Mouse (Mus musculus) ES-E14 (cell line): ENCODE results near the gene Ptprj. TPM values are rescaled to one million over a fixed set of nuclear protein-coding genes. Genes with fewer than 3 reads are reported as not detected.

Source experiments
- DNase-seq: peaks from one replicate; pipeline ENCODE4 v3.0.0-alpha.2; 2013; ENCODE audit warnings: low read depth, low spot score
- H3K27ac ChIP-seq: 2 replicates; pipeline ENCODE4 v1.5.1; 2012; ENCODE audit warnings: low read depth, mild to moderate bottlenecking, low read length, moderate library complexity, mixed read lengths; ENCODE audit not compliant: poor library complexity, insufficient read depth, severe bottlenecking
- H3K36me3 ChIP-seq: 2 replicates; pipeline ENCODE4 v1.6.1; 2012; ENCODE audit warnings: mild to moderate bottlenecking, low read length, moderate library complexity, mixed read lengths; ENCODE audit not compliant: control insufficient read depth, poor library complexity, insufficient read depth, severe bottlenecking
- H3K4me1 ChIP-seq, 2 experiments: fragments of 150-350 bp in 1 of 2; sonication (generic) in 1 of 2; 2 replicates each; pipeline ENCODE4 v1.6.1; 2012; ENCODE audit warnings: low read length in 2 of 2, mild to moderate bottlenecking in 1 of 2, mixed read lengths in 1 of 2; ENCODE audit not compliant: control insufficient read depth in 2 of 2, insufficient read depth in 2 of 2, poor library complexity in 1 of 2
- H3K4me3 ChIP-seq, 2 experiments: fragments of 150-350 bp in 1 of 2; sonication (generic) in 1 of 2; 2 replicates each; pipeline ENCODE4 v1.5.1; 2012; ENCODE audit warnings: low read length in 2 of 2, low read depth in 1 of 2, mild to moderate bottlenecking in 1 of 2, mixed read lengths in 1 of 2; ENCODE audit not compliant: insufficient read depth in 1 of 2, poor library complexity in 1 of 2, severe bottlenecking in 1 of 2
- H3K9ac ChIP-seq: 2 replicates; pipeline ENCODE4 v1.6.1; 2012; ENCODE audit warnings: low read depth, mild to moderate bottlenecking, low read length, mixed read lengths; ENCODE audit not compliant: poor library complexity, insufficient read depth, severe bottlenecking
- H3K9me3 ChIP-seq: fragments of 150-350 bp; sonication (generic); 2 replicates; pipeline ENCODE4 v1.6.1; 2012; ENCODE audit warnings: low read depth, mild to moderate bottlenecking, low read length; ENCODE audit not compliant: control insufficient read depth, insufficient read depth
- CHD2 ChIP-seq: IDR thresholded peaks from 2 replicates; pipeline ENCODE4 v1.6.1; 2014; ENCODE audit warnings: mild to moderate bottlenecking, low read depth, low read length, inconsistent platforms
- HCFC1 ChIP-seq: IDR thresholded peaks from 2 replicates; pipeline ENCODE4 v1.6.1; 2012; ENCODE audit warnings: low read length, inconsistent platforms, borderline replicate concordance; ENCODE audit not compliant: insufficient read depth
- MAFK ChIP-seq: IDR thresholded peaks from 2 replicates; pipeline ENCODE4 v1.6.1; 2014; ENCODE audit warnings: mild to moderate bottlenecking, low read depth, low read length, inconsistent platforms; ENCODE audit not compliant: insufficient read depth
- ZC3H11A ChIP-seq: IDR thresholded peaks from 2 replicates; pipeline ENCODE4 v1.6.1; 2012; ENCODE audit warnings: low read depth, mild to moderate bottlenecking, inconsistent platforms, low read length, borderline replicate concordance
- ZNF384 ChIP-seq: IDR thresholded peaks from 2 replicates; pipeline ENCODE4 v1.6.1; 2012; ENCODE audit warnings: low read depth, low read length, inconsistent platforms
- in situ Hi-C, 2 experiments: fragments of 600-800 bp; cut with MboI; formaldehyde crosslinking; loops; one replicate each; pipeline ENCODE4 v1.15.1; 2025; ENCODE audit warnings: low sequenced_read_pairs in 2 of 2, inconsistent platforms in 1 of 2; ENCODE audit not compliant: unreplicated experiment in 2 of 2
- total RNA-seq: library from RNA; depleted of rRNA; stranded (reverse); fragments of 300-350 nt; gene quantifications from 2 replicates; pipeline ENCODE4 v1.2.3, GENCODE M21; 2012

Ptprj gene
- total RNA-seq, 1 experiment: 10.7 TPM

DNA sequence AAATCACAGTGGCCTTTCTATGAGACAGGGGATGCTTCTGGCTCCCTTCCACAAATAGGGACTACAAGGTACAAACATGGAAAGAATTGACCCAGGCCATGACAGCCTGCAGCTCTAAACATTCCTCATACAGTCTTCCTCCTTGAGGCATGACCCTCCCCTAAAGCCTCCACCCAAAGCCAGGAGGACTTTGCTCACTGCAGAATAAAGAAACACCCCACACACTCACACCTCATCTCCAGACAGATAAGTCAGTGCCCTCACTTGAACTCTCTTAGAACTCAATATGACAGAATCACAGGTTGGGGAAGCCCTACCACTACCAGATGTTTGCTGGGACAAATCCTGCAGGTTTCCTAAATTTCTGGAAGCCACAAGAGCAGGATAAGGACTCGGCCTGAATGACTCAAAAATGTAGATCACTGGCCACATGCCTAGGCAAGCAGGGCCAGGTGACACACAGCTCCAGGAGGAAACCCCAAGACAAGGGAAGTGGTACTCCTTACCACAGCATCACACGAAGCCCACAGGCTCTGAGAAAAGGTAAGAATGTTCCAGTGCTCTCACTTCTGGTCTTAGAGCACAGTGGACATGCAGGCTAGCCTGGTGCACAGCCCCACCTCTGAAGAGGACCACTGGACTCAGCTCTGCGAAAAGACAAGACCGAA, 84.3 kb downstream of the Ptprj start:
- Histone ChIP-seq H3K27ac (no peak overlapping the region), H3K9ac (no peak overlapping the region), H3K36me3 (no peaks in the 10 kb centered on the region), H3K4me1 (no peaks in the 10 kb centered on the region), H3K4me3 (no peak overlapping the region), H3K9me3 (no peaks in the 10 kb centered on the region)
- DNase-seq: no peak
- in situ Hi-C loops: no loop called here
- TF ChIP-seq CHD2 (no peak), HCFC1 (no peak), MAFK (no peak), ZC3H11A (no peak), ZNF384 (no peak)

DNA sequence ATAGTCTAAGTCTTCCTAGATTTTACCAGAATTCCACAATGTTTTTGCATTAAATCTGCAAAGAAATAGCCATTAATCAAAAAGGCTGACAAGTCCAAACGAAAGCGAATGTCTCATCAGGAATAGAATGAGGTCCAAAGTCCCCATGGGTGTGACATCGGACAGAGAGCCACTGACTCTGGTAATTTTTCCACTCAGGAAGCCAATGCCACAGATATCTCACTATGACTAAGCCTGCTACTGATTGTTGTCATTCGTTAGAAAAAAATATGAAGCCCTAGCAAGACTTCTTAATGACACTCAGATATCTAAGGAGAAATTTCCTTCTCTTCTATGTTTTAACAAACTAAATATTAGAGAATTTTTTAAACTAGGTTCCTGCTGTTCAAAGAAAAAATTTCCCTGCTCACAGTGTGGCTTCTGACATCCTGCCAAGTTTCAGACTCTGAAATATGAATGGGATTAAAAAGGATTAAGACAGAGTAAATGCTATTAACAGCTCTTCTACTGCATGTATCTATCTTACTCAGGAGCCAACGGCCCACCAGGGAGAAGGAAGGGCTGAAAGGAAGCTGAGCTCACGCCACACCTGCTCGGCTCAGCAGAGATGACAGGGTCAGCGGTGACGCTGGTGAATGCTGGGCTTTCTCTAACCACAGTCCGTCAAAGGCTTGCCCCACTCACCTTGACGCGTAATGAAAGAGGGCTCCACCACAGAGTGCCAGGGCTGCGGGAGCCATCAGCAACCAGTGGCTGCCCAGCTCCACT, 90.0 kb downstream of the Ptprj start:
- no peak for TF ChIP-seq ZC3H11A
- no peak for TF ChIP-seq ZNF384
- TF ChIP-seq CHD2: no peak
- no peak for TF ChIP-seq HCFC1
- TF ChIP-seq MAFK: no peak
- in situ Hi-C loops: no loop called here
- H3K27ac ChIP-seq: no peak overlapping the region
- H3K9me3 ChIP-seq: no peaks in the 10 kb centered on the region
- no peak overlapping the region for H3K4me3 ChIP-seq
- 0 out of 4 replicates have a peak, but pooled peaks cover 0 to 2% of the 10 kb centered on the region in 2 experiments for H3K4me1 ChIP-seq
- no peaks in the 10 kb centered on the region for H3K36me3 ChIP-seq
- no peak overlapping the region for H3K9ac ChIP-seq
- DNase-seq: no peak

- H3K4me3 ChIP-seq: no peak overlapping the region
- in situ Hi-C loops: loop anchor here in 1 of 2 experiments (10.0 kb wide), 1 partner anchor 185 kb away; the partner anchor contains the start of gene Nup160
- no peak overlapping the region for H3K9ac ChIP-seq
- H3K27ac ChIP-seq: no peak overlapping the region
- DNase-seq: no peak
- no peaks in the 10 kb centered on the region for H3K9me3 ChIP-seq
- 0 out of 4 replicates have a peak, but pooled peaks cover 0 to 2% of the 10 kb centered on the region in 2 experiments for H3K4me1 ChIP-seq
- TF ChIP-seq MAFK (no peak), ZNF384 (no peak), CHD2 (no peak), HCFC1 (no peak)
- H3K36me3 ChIP-seq: no peaks in the 10 kb centered on the region
Measured at GRCm38 (mm10) chr2:90489839-90490238, 90.6 kb downstream of the Ptprj start.

DNA sequence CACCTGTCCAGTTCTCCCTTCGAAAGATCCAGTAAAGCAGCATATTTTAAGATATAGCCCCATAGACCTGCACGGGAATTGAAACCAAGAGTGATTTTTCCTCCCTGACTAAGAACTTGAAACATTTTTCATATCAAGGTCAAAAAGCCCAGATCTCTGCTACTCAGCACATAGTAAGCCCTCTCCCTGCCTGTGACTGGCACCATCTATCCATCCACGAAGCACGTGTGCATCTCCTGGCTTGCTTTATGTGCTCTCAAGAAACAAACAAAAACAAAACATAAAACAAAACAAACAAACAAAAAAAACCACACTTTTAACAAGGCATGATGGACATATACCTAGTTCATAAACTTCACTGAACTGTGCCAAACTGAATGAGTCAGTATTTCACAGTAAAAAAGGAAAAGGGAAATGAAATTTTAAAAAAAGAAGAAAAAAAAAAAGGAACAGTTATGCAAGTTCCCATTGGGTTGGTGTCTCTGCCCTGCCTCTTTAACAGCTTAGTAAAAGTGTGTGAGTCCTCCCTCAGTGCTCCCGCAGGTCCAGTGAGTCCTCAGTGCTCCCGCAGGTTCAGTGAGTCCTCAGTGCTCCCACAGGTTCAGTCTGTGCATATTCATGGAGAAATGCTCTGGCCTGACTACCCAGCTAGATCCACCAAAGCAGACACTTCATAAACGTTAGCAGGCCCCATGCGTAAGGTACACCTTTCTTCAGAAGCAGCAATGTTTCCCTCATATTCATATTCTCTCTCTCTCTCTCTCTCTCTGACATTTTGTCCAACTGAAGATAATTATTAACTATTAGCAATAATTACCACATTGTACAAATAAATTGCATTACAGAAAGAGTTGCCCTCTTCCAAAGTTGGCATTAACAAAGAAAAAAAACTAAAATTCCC, 91.5 kb downstream of the Ptprj start:
- Histone ChIP-seq H3K9ac (no peak overlapping the region), H3K9me3 (no peaks in the 10 kb centered on the region), H3K4me1 (peaks cover 0 to 6% of the 10 kb centered on the region in 2 experiments; a peak in 1 of 4 replicates), H3K27ac (no peak overlapping the region), H3K4me3 (no peak overlapping the region), H3K36me3 (no peaks in the 10 kb centered on the region)
- DNase-seq: no peak
- TF ChIP-seq CHD2 (no peak), HCFC1 (no peak), MAFK (no peak), ZNF384 (no peak), ZC3H11A (no peak)
- in situ Hi-C loops: loop anchor here in 1 of 2 experiments (10.0 kb wide), 1 partner anchor 186 kb away; the partner anchor contains the start of gene Nup160
